Mouse (Mus musculus) midbrain, postnatal 0 days (tissue): ENCODE data around the gene Gm17332. TPM values are rescaled to one million over a fixed set of nuclear protein-coding genes. Genes with fewer than 3 reads are reported as not detected.
"Not testable (repeated sequence)": the region's sequence is repeated elsewhere in the genome, so short reads cannot be mapped to it uniquely, and the experiment has no call there.

Experiments
- ATAC-seq: fragments of 200-750 bp; cut with Nextera tagmentation; 2 replicates; pipeline ENCODE4 v1.8.0; 2017; ENCODE audit warnings: moderate number of reproducible peaks, mild to moderate bottlenecking, moderate TSS enrichment, moderate library complexity; ENCODE audit not compliant: low FRiP score
- DNase-seq: peaks from one replicate; pipeline ENCODE4 v3.0.0-alpha.2; 2015; ENCODE audit warnings: low spot score
- H3K27ac ChIP-seq: fragments of 300-500 bp; sonication (generic); 2 replicates; pipeline ENCODE4 v1.5.1; 2014; ENCODE audit warnings: low read depth, mild to moderate bottlenecking, low read length, mixed read lengths
- H3K27me3 ChIP-seq: fragments of 300-500 bp; sonication (generic); 2 replicates; pipeline ENCODE4 v1.6.1; 2014; ENCODE audit warnings: low read length, control low read depth, mixed read lengths; ENCODE audit not compliant: insufficient read depth
- H3K36me3 ChIP-seq: fragments of 300-500 bp; sonication (generic); 2 replicates; pipeline ENCODE4 v1.6.1; 2014; ENCODE audit warnings: low read length, control low read depth, mixed read lengths; ENCODE audit not compliant: insufficient read depth
- H3K4me1 ChIP-seq: fragments of 300-500 bp; sonication (generic); 2 replicates; pipeline ENCODE4 v1.6.1; 2014; ENCODE audit warnings: mild to moderate bottlenecking, control low read depth, antibody characterized with exemption, low read length, mixed read lengths; ENCODE audit not compliant: insufficient read depth
- H3K4me2 ChIP-seq: fragments of 300-500 bp; sonication (generic); 2 replicates; pipeline ENCODE4 v1.6.1; 2014; ENCODE audit warnings: low read depth, mild to moderate bottlenecking, low read length, mixed read lengths; ENCODE audit not compliant: poor library complexity, severe bottlenecking
- H3K4me3 ChIP-seq: fragments of 300-500 bp; sonication (generic); 2 replicates; pipeline ENCODE4 v1.5.1; 2014; ENCODE audit warnings: low read depth, mild to moderate bottlenecking, low read length, moderate library complexity
- H3K9ac ChIP-seq: fragments of 300-500 bp; sonication (generic); replicated peaks from 2 replicates; pipeline ENCODE4 v1.6.1; 2014; ENCODE audit warnings: mild to moderate bottlenecking, low read length, moderate library complexity, mixed read lengths; ENCODE audit not compliant: poor library complexity, severe bottlenecking
- H3K9me3 ChIP-seq: fragments of 300-500 bp; sonication (generic); 2 replicates; pipeline ENCODE4 v1.6.1; 2016; ENCODE audit warnings: low read length, control low read depth
- CTCF ChIP-seq: IDR thresholded peaks from 2 replicates; pipeline ENCODE4 v1.5.1; 2016; ENCODE audit warnings: antibody characterized with exemption, mild to moderate bottlenecking
- WGBS: fragments of 180-500 bp; shearing (Covaris S2); extraction: QIAGEN DNeasy Blood & Tissue Kit; methylation state at CpG from one replicate; pipeline ENCODE4 v1.1.7; 2014; 5-methylcytosine and 5-hydroxymethylcytosine counted together
- polyA plus RNA-seq: library from polyadenylated mRNA; unstranded; fragments of >200 nt; fragmentation: Nextera tagmentation; extraction: Ambion mirVana; gene quantifications from 2 replicates; pipeline ENCODE4 v1.2.1, GENCODE M21; 2015
- total RNA-seq: library from RNA; depleted of rRNA; stranded (reverse); fragments of >200 nt; gene quantifications from 2 replicates; pipeline ENCODE4 v1.2.3, GENCODE M21; 2014

The Gm17332 gene
- total and polyA plus RNA-seq, 2 experiments from 2014 or later, result not detected

DNA sequence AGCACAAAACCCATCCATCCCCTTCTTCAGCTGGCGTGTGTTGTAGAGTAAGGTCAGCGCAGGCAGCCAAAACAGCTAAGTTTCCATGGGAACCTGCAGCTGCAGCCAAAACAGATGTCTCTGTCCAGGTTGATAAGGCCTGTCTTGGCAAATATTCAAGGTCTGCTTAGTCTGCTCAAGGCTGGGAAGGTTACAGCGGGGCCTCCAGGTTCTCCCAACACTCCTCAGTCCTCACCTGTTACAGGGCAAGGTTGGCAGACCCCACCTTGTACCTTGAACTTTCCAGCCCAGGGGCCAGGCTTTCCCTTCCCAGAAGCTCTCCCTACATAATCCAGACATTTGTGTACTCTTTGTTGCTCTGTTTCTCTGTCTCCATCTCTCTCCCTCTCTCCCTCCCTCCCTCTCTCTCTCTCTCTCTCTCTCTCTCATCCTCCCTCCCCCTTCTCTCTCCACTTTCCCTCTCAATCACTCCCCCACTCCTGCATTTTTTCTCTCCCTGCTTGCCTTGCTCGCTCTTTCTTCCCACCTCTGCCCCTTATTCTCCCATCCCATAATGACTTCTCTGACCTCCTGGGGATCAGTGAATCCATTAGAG lies 12.1 kb downstream of the Gm17332 start:
- H3K4me3 ChIP-seq, result peak overlapping the region; percentile 44
- 5% methylated on average over 4 of the region's 4 CpGs for WGBS
- peak overlapping the region; percentile 53 for H3K4me2 ChIP-seq
- H3K27ac ChIP-seq, result 0 out of 2 replicates have a peak overlapping the region, but pooled peaks have one; percentile 26
- H3K36me3 ChIP-seq, result no peaks in the 10 kb centered on the region
- H3K9me3 ChIP-seq, result no peaks in the 10 kb centered on the region
- no peaks in the 10 kb centered on the region for H3K4me1 ChIP-seq
- no peak overlapping the region for H3K9ac ChIP-seq
- DNase-seq (peak; percentile 46), ATAC-seq (peak; percentile 80)
- TF ChIP-seq CTCF, result no peak
- no peaks in the 10 kb centered on the region for H3K27me3 ChIP-seq

DNA sequence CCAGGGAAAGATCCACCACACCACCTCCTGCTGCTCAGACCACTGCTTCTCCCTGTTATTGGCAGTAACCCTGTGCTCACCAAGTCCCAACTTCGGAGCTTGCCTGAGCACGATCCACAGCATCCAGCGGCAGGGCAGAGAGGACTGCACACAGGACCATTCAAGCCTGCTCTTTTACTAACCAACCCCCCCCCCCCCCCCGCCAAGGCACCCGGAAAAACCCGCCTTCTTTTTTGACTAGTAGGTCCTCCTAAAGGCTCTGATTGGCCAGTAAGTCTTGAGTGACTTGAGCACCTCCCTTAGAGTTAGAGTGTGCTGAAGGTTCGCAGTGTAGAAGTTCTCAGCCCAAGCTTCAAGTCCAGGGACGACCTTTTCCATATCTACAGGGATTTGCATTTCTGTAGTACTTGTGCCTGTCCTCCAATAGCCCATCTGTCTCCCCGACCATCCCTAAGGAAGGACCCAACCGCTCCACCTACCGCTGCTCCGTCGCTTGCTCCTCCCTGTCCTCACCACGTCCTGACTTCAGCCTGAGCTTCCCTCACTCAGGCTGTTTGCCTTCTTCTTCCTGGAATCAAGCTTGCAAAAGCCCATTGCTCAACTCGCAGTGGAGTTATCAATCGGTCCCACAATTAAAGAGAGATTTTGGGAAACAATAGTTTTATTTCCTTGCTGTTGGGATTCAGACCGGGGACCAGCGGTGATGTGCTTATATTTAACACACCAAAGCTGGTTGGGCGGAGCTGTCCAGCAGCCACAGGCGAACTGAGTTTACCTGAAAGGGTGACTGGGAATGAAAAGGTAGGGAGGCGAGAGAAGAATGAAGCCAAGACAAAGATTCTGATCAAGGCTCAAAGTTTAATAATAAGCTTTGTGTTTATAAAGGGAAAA lies 12.9 kb downstream of the Gm17332 start:
- H3K27ac ChIP-seq, result no peak overlapping the region
- peak; percentile 21; the same call in 1 of the 2 replicates for TF ChIP-seq CTCF
- peak; percentile 67 for DNase-seq

DNA sequence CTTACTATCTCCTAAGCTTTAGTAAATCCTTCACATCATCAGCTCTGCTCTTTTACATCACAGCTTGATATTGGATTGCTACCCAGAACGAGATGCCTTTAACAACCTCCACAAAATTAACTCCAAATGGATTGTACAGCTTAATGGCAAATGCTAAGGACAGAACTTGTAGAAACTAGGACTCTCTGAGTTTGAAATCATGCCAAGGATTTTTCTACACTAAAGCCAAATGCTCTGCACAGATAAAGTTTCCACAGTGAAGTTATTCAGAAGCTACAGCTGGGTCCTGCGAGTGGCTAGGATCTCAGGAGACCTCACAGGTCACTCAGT lies 13.5 kb downstream of the Gm17332 start:
- Histone ChIP-seq H3K4me2 (peak overlapping the region; percentile 53), H3K4me3 (peak overlapping the region; percentile 44), H3K27ac (no peak overlapping the region), H3K4me1 (no peaks in the 10 kb centered on the region), H3K27me3 (no peaks in the 10 kb centered on the region), H3K36me3 (no peaks in the 10 kb centered on the region), H3K9ac (no peak overlapping the region), H3K9me3 (no peaks in the 10 kb centered on the region)
- 35% methylated on average over 2 of the region's 2 CpGs for whole genome bisulfite sequencing
- DNase-seq (no peak), ATAC-seq (no peak)
- no peak for TF ChIP-seq CTCF

More for the DNA sequence above, 12.9 kb downstream of the Gm17332 start:
- H3K4me2 ChIP-seq, result peak overlapping the region; percentile 53
- H3K9ac ChIP-seq, result 0 out of 2 replicates have a peak overlapping the region, but pooled peaks have one; percentile 3
- WGBS, result 3% methylated on average over 20 of the region's 21 CpGs
- no peaks in the 10 kb centered on the region for H3K4me1 ChIP-seq
- ATAC-seq, result peak; percentile 89
- no peaks in the 10 kb centered on the region for H3K9me3 ChIP-seq
- peak overlapping the region; percentile 44 for H3K4me3 ChIP-seq
- no peaks in the 10 kb centered on the region for H3K36me3 ChIP-seq
- no peaks in the 10 kb centered on the region for H3K27me3 ChIP-seq

DNA sequence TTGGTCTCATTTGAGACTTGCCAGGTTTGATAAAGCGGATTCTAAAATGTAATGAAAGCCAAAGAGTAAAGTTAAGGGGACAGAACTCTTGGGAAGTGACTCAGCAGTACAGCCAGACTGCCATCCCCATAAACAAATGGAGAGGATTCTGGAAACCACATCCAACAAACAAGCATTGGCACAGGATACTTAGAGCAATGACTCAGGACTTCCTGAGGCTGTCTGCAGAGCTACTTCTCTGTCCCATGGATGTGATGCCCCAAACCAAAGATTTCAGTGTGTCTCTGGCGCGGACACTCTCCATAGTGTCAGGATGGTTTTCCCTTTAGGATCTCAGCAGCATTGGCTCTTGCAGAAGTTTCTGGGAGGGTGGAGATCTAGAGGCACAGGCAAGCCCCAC lies 25.2 kb downstream of the Gm17332 start:
- no peak for ATAC-seq
- TF ChIP-seq CTCF, result no peak
- Histone ChIP-seq H3K36me3 (no peaks in the 10 kb centered on the region), H3K4me3 (no peak overlapping the region), H3K9ac (no peak overlapping the region), H3K9me3 (no peaks in the 10 kb centered on the region), H3K27me3 (no peaks in the 10 kb centered on the region), H3K27ac (no peak overlapping the region), H3K4me2 (no peak overlapping the region), H3K4me1 (no peaks in the 10 kb centered on the region)
- no peak for DNase-seq
- 96% methylated on average over 3 of the region's 3 CpGs for WGBS

DNA sequence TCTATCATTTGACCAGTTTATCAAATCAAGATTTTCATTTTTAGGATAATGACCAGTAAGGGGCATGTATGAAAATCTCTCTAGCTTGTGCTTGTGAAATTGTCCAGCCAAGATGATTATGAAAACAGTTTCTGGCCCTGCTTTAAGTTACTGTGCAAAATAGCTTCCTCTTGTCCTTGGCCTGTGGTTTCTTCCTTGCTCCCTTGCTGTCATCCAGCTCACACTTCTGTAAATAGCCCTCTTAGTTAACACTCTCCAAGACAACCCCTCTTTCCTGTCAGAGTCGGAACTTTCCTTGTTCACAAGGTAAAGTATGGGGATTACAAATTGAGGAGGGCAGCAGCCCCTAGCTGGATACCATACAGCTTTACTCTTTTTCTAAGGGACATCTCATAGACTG lies 43.9 kb downstream of the Gm17332 start:
- ATAC-seq, DNase-seq: not testable (repeated sequence)
- 57% methylated on average over 1 of the region's 1 CpGs for WGBS

DNA sequence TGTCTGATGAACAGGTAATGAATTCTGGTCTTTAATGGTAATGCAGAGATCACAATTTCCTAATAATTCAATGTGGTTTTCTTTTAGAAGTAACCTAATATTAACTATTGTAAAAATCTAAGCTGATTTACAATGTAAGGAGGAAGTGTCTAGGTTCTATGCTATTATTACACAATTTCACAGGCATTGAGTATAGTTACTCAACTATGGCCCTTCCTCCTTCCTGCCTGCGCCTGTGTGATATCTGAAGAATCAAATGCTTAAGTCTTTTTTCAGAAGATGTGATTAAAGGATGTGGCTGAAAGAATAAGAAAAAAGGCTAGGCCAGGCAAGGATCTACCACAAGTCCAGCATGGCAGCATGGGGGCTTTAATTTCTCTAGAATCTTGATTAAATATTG lies 47.4 kb downstream of the Gm17332 start:
- H3K27ac ChIP-seq, H3K9me3 ChIP-seq, H3K4me3 ChIP-seq, H3K4me1 ChIP-seq, DNase-seq, H3K27me3 ChIP-seq, H3K9ac ChIP-seq, ATAC-seq, H3K36me3 ChIP-seq, H3K4me2 ChIP-seq: not testable (repeated sequence)
- 81% methylated on average over 1 of the region's 1 CpGs for WGBS

More for the DNA sequence above, 43.9 kb downstream of the Gm17332 start:
- not testable (repeated sequence) for H3K36me3 ChIP-seq, H3K4me2 ChIP-seq, H3K27me3 ChIP-seq, H3K9me3 ChIP-seq, H3K4me1 ChIP-seq, H3K4me3 ChIP-seq, H3K9ac ChIP-seq, H3K27ac ChIP-seq

DNA sequence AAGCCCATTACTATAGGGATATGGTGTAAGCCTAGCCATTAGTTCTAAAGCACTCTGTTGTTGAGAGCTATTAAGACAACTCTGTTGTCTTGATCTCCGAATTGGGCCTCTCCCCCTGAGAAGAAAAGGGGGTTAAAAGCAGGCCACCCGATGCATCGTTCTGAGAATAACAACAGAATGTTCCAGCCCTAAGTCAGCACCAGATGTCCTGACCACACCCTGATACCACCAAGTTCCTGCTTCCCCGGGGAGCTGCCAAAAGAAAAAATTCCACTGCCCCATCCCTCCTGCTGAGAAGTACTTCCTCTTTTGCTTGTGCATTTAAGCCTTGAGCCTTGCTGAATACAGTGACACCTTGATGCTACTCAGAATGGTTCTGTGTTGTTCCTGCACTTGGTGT lies 48.5 kb downstream of the Gm17332 start:
- H3K27me3 ChIP-seq, H3K36me3 ChIP-seq, ATAC-seq, H3K4me3 ChIP-seq, H3K27ac ChIP-seq, H3K9me3 ChIP-seq, H3K4me2 ChIP-seq, DNase-seq, H3K4me1 ChIP-seq, H3K9ac ChIP-seq: not testable (repeated sequence)
- 68% methylated on average over 4 of the region's 4 CpGs for WGBS
